Mouse (Mus musculus): ENCODE results near the gene Pnpla5.

DNA sequence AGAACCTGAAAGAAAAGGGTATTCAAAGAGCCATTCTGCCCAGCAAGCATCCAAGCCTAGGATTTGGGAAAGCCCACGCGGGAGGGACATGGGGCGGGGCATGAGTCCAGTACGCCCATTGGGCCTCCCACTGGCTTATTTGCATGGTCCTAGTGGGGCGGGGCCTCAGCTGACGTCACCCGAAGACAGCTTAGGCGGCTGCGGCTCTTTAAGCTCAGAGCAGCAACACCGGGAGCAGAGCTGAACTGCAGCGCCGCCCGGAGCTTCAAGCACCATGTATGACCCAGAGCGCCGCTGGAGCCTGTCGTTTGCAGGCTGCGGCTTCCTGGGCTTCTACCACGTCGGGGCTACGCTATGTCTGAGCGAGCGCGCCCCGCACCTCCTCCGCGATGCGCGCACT, 44.6 kb upstream of the Pnpla5 start, which contains the start of gene Pnpla3:
- TF ChIP-seq TAL1 (IDR thresholded peaks at IDR 0.05; ENCODE audit: low read length) (no peak), GATA1 (IDR thresholded peaks at IDR 0.05; ENCODE audit: low read length) (no peak)
